Mouse (Mus musculus): ENCODE measurements around the gene Mfsd4a. TPM values are rescaled to one million over a fixed set of nuclear protein-coding genes. Genes with fewer than 3 reads are reported as not detected.

Mfsd4a gene
- polyA plus RNA-seq, 1 experiment: 42.8 TPM

DNA sequence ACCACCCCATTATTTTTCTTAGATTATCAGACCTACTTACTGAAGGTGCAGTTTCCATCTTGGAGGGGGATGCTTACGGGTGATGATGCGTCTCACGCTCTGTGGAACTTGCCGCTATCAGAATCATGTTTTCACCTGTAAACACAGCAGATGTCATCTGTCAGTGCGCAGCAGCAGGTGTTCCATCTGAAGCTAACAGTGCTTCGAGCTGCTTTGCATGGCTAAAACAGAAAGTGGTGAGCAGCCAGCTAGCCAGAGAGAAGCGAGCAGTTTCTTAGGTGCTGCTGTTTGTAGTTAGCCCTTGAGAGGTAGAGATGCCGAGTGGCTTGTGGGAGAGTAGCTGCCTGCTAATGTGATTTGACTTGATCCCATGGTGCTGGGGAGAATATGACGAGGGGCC lies 39.4 kb downstream of the Mfsd4a start:
- DNase-seq: no peak
- H3K27me3 ChIP-seq (ENCODE audit: control insufficient read depth, insufficient read depth, low read length): no peaks in the 10 kb centered on the region
- WGBS: 58% methylated on average over 9 of the region's 9 CpGs

DNA sequence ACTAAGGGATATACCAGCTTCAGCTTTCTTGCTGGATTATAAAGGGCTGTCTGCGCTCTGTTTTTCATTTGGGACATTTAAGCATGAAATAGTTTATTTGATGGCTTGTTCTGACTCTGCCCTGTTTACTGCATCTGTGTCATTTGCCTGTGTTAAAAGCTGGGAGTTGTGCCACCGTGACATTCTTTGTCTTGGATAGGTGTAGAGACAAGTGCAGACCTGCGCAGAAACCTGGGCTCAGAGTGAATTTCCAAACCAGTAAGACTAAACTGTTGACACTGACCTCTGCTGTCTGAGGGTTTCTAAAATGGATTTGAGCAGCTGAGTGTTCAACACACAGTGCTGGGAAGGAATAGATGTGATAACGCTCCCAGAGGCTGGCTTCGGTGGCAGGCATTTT lies 39.9 kb downstream of the Mfsd4a start:
- WGBS: 77% methylated on average over 5 of the region's 5 CpGs
- H3K27me3 ChIP-seq (ENCODE audit: control insufficient read depth, insufficient read depth, low read length): no peaks in the 10 kb centered on the region
- DNase-seq: no peak
- H3K27ac ChIP-seq (ENCODE audit: insufficient read depth, low read length): no peak overlapping the region
- TF ChIP-seq POLR2A (IDR thresholded peaks at IDR 0.05; ENCODE audit: borderline replicate concordance, insufficient read depth, low read length) (no peak), CTCF (IDR thresholded peaks at IDR 0.05; ENCODE audit: borderline replicate concordance, insufficient read depth, low read depth, low read length) (no peak)
- H3K4me3 ChIP-seq (replicated peaks; ENCODE audit: insufficient read depth, low read depth, low read length): no peak overlapping the region
- peaks cover 8% of the 10 kb centered on the region; the same call in 1 of the 2 replicates for H3K4me1 ChIP-seq (ENCODE audit: control insufficient read depth, insufficient read depth, low read length)

More for the DNA sequence above, 39.4 kb downstream of the Mfsd4a start:
- Histone ChIP-seq H3K4me3 (replicated peaks; ENCODE audit: insufficient read depth, low read depth, low read length) (no peak overlapping the region), H3K27ac (ENCODE audit: insufficient read depth, low read length) (no peak overlapping the region), H3K4me1 (ENCODE audit: control insufficient read depth, insufficient read depth, low read length) (peaks cover 8% of the 10 kb centered on the region; the same call in 1 of the 2 replicates)
- TF ChIP-seq CTCF (IDR thresholded peaks at IDR 0.05; ENCODE audit: borderline replicate concordance, insufficient read depth, low read depth, low read length) (no peak), POLR2A (IDR thresholded peaks at IDR 0.05; ENCODE audit: borderline replicate concordance, insufficient read depth, low read length) (no peak)

DNA sequence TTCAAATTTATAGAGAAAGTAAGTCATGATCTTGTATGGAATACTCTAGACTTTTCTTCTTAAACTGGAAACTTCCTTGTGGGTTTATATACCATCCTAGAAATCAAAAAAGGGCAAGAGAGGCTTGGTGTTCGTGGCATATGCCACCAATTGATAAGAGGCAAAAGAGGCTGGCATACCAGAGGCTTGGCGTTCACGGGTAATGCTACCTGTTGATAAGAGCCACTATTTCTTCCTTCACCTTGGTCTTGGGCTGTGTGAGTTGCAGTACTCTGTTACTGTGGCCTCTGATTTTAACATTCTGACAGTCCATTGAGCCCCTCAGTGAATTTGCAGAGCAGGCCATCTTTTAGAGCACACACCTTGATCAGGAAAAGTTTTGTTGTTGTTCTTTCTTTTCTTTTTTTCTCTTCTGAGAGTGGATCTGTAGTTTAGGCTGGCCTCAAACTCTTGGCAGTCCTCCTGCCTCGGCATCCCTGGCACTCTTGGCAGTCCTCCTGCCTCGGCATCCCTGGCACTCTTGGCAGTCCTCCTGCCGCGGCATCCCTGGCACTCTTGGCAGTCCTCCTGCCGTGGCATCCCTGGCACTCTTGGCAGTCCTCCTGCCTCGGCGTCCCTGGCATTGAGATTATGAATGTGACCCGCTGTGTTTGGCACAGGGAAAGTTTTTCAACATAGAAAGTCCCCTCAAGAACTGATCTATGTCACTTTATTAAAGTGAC lies 40.8 kb downstream of the Mfsd4a start:
- H3K27me3 ChIP-seq (ENCODE audit: control insufficient read depth, insufficient read depth, low read length): no peaks in the 10 kb centered on the region
- DNase-seq: peak; percentile 53 to 60
- WGBS: 30% methylated on average over 11 of the region's 11 CpGs
- H3K27ac ChIP-seq (ENCODE audit: insufficient read depth, low read length): no peak overlapping the region
- no peak overlapping the region for H3K4me3 ChIP-seq (replicated peaks; ENCODE audit: insufficient read depth, low read depth, low read length)
- TF ChIP-seq CTCF (IDR thresholded peaks at IDR 0.05; ENCODE audit: borderline replicate concordance, insufficient read depth, low read depth, low read length) (no peak), POLR2A (IDR thresholded peaks at IDR 0.05; ENCODE audit: borderline replicate concordance, insufficient read depth, low read length) (no peak)
- peaks cover 8% of the 10 kb centered on the region; the same call in 1 of the 2 replicates for H3K4me1 ChIP-seq (ENCODE audit: control insufficient read depth, insufficient read depth, low read length)

DNA sequence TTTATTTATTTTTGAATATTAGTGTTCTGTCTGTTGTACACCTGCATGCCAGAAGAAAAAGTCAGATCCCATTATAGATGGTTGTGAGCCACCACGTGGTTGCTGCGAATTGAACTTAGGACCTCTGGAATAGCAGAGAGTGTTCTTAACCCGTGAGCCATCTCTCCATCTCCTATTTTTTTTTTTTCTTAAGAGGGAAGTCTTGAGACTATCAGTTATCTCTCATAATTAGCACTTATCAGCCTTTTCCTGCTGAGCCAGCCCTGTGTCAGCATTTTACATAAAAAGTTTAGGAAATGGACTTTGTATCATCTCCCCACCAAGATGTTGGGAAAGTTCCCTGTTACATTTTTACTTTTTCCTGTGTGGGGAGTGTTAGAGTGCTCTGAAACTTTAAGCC lies 45.8 kb downstream of the Mfsd4a start:
- Histone ChIP-seq H3K27ac (ENCODE audit: insufficient read depth, low read length) (no peak overlapping the region), H3K27me3 (ENCODE audit: control insufficient read depth, insufficient read depth, low read length) (no peaks in the 10 kb centered on the region), H3K4me1 (ENCODE audit: control insufficient read depth, insufficient read depth, low read length) (no peaks in the 10 kb centered on the region), H3K4me3 (replicated peaks; ENCODE audit: insufficient read depth, low read depth, low read length) (no peak overlapping the region)
- 86% methylated on average over 3 of the region's 3 CpGs for WGBS
- no peak for DNase-seq
- no peak for TF ChIP-seq POLR2A (IDR thresholded peaks at IDR 0.05; ENCODE audit: borderline replicate concordance, insufficient read depth, low read length)
- TF ChIP-seq CTCF (IDR thresholded peaks at IDR 0.05; ENCODE audit: borderline replicate concordance, insufficient read depth, low read depth, low read length): no peak

DNA sequence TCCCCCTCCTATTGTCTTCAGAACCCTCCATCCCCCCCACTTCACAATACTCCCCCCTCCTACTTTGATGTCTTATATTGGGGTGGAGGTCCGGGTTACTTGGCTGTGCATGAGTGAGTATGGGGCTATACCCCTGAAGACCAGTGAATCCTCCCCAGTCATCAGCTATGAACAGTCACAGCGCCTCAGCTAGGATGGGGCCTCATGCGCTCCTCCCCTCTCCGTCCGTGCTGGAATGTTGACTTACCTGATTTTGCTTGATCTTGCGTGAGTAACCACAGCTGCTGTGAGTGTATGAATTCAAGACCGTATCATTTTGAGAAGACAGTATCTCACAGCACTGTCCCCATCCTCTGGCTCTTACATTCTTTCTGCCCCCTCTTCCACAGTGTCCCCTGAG lies 48.0 kb downstream of the Mfsd4a start:
- TF ChIP-seq POLR2A (IDR thresholded peaks at IDR 0.05; ENCODE audit: borderline replicate concordance, insufficient read depth, low read length): no peak
- no peak for TF ChIP-seq CTCF (IDR thresholded peaks at IDR 0.05; ENCODE audit: borderline replicate concordance, insufficient read depth, low read depth, low read length)
- H3K4me3 ChIP-seq (replicated peaks; ENCODE audit: insufficient read depth, low read depth, low read length): no peak overlapping the region
- H3K4me1 ChIP-seq (ENCODE audit: control insufficient read depth, insufficient read depth, low read length): no peaks in the 10 kb centered on the region
- H3K27ac ChIP-seq (ENCODE audit: insufficient read depth, low read length): no peak overlapping the region
- H3K27me3 ChIP-seq (ENCODE audit: control insufficient read depth, insufficient read depth, low read length): no peaks in the 10 kb centered on the region
- no peak for DNase-seq
- 94% methylated on average over 7 of the region's 7 CpGs for WGBS

DNA sequence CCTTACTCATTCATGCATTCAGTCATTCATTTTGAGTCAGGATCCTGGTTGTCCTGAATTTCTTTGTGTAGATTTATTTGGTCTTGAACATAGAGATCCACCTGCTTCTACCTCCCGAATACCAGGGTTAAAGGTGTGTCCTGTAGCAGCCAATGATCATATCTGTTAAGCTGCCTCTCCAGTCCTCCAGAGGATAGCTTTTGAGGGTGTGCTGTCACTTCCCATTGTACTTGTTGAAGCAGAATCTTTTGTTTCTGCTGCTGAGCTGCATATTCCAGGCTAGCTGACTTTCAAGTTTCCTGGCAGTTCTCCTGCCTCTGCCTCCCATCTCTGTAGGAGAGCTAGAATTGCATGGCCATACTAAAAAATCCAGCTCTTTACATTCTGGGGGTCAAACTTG lies 51.2 kb downstream of the Mfsd4a start:
- no peak overlapping the region for H3K4me3 ChIP-seq (replicated peaks; ENCODE audit: insufficient read depth, low read depth, low read length)
- H3K27ac ChIP-seq (ENCODE audit: insufficient read depth, low read length): no peak overlapping the region
- no peaks in the 10 kb centered on the region for H3K4me1 ChIP-seq (ENCODE audit: control insufficient read depth, insufficient read depth, low read length)
- H3K27me3 ChIP-seq (ENCODE audit: control insufficient read depth, insufficient read depth, low read length): no peaks in the 10 kb centered on the region
- no peak for DNase-seq
- WGBS: 87% methylated on average over 1 of the region's 1 CpGs
- TF ChIP-seq POLR2A (IDR thresholded peaks at IDR 0.05; ENCODE audit: borderline replicate concordance, insufficient read depth, low read length): no peak

DNA sequence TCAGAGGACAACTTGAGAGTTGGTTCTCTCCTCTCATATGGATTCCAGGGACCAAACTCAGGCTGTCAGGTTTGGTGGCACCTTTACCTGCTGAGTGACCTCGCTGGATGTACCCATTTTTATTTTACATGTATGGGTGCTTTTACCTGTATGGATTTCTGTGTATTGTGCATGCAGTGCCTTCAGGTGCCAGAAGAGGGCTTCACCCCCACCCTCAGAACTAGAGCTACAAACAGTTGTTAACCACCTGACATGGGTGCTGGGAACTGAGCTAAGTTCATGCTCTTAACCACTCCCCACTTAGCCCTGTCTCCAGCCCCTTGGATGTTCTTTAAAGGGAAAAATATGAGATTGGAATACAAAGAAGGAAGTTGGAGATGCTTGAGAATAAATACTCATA lies 53.1 kb downstream of the Mfsd4a start:
- WGBS: 97% methylated on average over 1 of the region's 1 CpGs
- Histone ChIP-seq H3K27me3 (ENCODE audit: control insufficient read depth, insufficient read depth, low read length) (no peaks in the 10 kb centered on the region), H3K4me3 (replicated peaks; ENCODE audit: insufficient read depth, low read depth, low read length) (no peak overlapping the region), H3K27ac (ENCODE audit: insufficient read depth, low read length) (no peak overlapping the region), H3K4me1 (ENCODE audit: control insufficient read depth, insufficient read depth, low read length) (no peaks in the 10 kb centered on the region)
- no peak for DNase-seq
- peak; percentile 36; the same call in 1 of the 2 replicates for TF ChIP-seq CTCF (IDR thresholded peaks at IDR 0.05; ENCODE audit: borderline replicate concordance, insufficient read depth, low read depth, low read length)
- no peak for TF ChIP-seq POLR2A (IDR thresholded peaks at IDR 0.05; ENCODE audit: borderline replicate concordance, insufficient read depth, low read length)

DNA sequence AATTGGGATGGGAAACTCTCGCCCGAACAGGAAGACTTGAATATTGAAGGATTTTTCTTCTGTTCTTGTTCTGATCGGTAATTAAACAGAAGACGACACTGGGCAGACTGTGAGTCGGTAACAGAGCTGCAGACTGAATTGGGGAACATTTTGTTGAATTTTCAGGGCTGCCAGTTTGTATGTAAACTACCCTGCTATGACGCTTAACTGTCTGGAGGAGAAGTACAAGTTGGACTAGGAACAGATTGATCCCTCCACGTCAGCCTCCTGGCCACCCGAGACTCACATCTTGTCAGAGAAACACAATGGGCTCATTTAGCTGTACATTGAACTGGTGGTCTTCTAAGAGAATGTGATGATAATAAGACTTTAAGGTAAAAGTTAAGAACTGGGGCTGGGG lies 55.0 kb downstream of the Mfsd4a start:
- WGBS: 74% methylated on average over 8 of the region's 8 CpGs
- DNase-seq: no peak
- Histone ChIP-seq H3K4me3 (replicated peaks; ENCODE audit: insufficient read depth, low read depth, low read length) (no peak overlapping the region), H3K4me1 (ENCODE audit: control insufficient read depth, insufficient read depth, low read length) (no peaks in the 10 kb centered on the region), H3K27me3 (ENCODE audit: control insufficient read depth, insufficient read depth, low read length) (no peaks in the 10 kb centered on the region), H3K27ac (ENCODE audit: insufficient read depth, low read length) (no peak overlapping the region)
- no peak for TF ChIP-seq POLR2A (IDR thresholded peaks at IDR 0.05; ENCODE audit: borderline replicate concordance, insufficient read depth, low read length)
- TF ChIP-seq CTCF (IDR thresholded peaks at IDR 0.05; ENCODE audit: borderline replicate concordance, insufficient read depth, low read depth, low read length): no peak
